Mouse (Mus musculus) brain, embryonic 14.5 days (tissue): Measurements from ENCODE around the gene Rps6kc1.

Source experiments
- CTCF ChIP-seq: fragments of 200-500 bp; IDR thresholded peaks from 2 replicates; pipeline ENCODE4 v1.5.1; 2012; ENCODE audit warnings: inconsistent platforms, mild to moderate bottlenecking, moderate library complexity, borderline replicate concordance; ENCODE audit not compliant: insufficient read depth, insufficient read length; ENCODE audit errors: extremely low read depth
- POLR2A ChIP-seq: fragments of 200-500 bp; IDR thresholded peaks from 2 replicates; pipeline ENCODE4 v1.6.1; 2012; ENCODE audit warnings: mild to moderate bottlenecking, inconsistent platforms, borderline replicate concordance; ENCODE audit not compliant: poor library complexity, insufficient read depth, insufficient read length, severe bottlenecking; ENCODE audit errors: extremely low read depth

GRCm38 (mm10) chr1:190951014-190951413, 39.4 kb upstream of the Rps6kc1 start:
- TF ChIP-seq POLR2A (no peak), CTCF (no peak)
